Mouse (Mus musculus): ENCODE results near the gene Nek7. TPM values are rescaled to one million over a fixed set of nuclear protein-coding genes. Genes with fewer than 3 reads are reported as not detected.

Nek7 gene
- polyA plus RNA-seq, 1 experiment from 2014 or later: 20.6 TPM

- H3K27ac ChIP-seq: no peak overlapping the region
- no peaks in the 10 kb centered on the region for H3K9me3 ChIP-seq
- DNase-seq (ENCODE audit: extremely low spot score, low spot score): no peak
- no peaks in the 10 kb centered on the region for H3K36me3 ChIP-seq (replicated peaks)
- H3K4me3 ChIP-seq: no peak overlapping the region
- 93% methylated on average over 3 of the region's 3 CpGs for WGBS
- peaks cover 21% of the 10 kb centered on the region for H3K4me1 ChIP-seq
- H3K27me3 ChIP-seq (ENCODE audit: poor library complexity, severe bottlenecking): no peaks in the 10 kb centered on the region
These were observed 2.5 kb upstream of the Nek7 start for GRCm38 (mm10) chr1:138622431-138622830.

- peak overlapping the region; percentile 97 for H3K27ac ChIP-seq
- DNase-seq (ENCODE audit: extremely low spot score, low spot score): peak; percentile 96
These were observed 598 bp downstream of the Nek7 start for GRCm38 (mm10) chr1:138619114-138619971.

GRCm38 (mm10) chr1:138618012-138618354 lies 2.0 kb downstream of the Nek7 start:
- WGBS: under 1% methylated on average over 11 of the region's 11 CpGs
- Histone ChIP-seq H3K4me1 (peaks cover 32% of the 10 kb centered on the region), H3K36me3 (replicated peaks) (no peaks in the 10 kb centered on the region), H3K9me3 (no peaks in the 10 kb centered on the region), H3K27me3 (ENCODE audit: poor library complexity, severe bottlenecking) (no peaks in the 10 kb centered on the region), H3K4me3 (peak overlapping the region; percentile 94), H3K27ac (peak overlapping the region; percentile 97)
- peak; percentile 83 for DNase-seq (ENCODE audit: extremely low spot score, low spot score)

More at GRCm38 (mm10) chr1:138619114-138619971, 598 bp downstream of the Nek7 start:
- Histone ChIP-seq H3K27me3 (ENCODE audit: poor library complexity, severe bottlenecking) (no peaks in the 10 kb centered on the region), H3K4me1 (peaks cover 32% of the 10 kb centered on the region), H3K36me3 (replicated peaks) (no peaks in the 10 kb centered on the region), H3K9me3 (no peaks in the 10 kb centered on the region), H3K4me3 (peak overlapping the region; percentile 94)
- under 1% methylated on average over 79 of the region's 83 CpGs for WGBS

- 27% methylated on average over 17 of the region's 17 CpGs for WGBS
- H3K27me3 ChIP-seq (ENCODE audit: poor library complexity, severe bottlenecking): no peaks in the 10 kb centered on the region
- H3K27ac ChIP-seq: peak overlapping the region; percentile 97
- H3K9me3 ChIP-seq: no peaks in the 10 kb centered on the region
- peak; percentile 19 for DNase-seq (ENCODE audit: extremely low spot score, low spot score)
- peak overlapping the region; percentile 94 for H3K4me3 ChIP-seq
- H3K4me1 ChIP-seq: peaks cover 32% of the 10 kb centered on the region
- no peaks in the 10 kb centered on the region for H3K36me3 ChIP-seq (replicated peaks)
These were observed 2.5 kb downstream of the Nek7 start for GRCm38 (mm10) chr1:138617279-138618011.

- no peaks in the 10 kb centered on the region for H3K9me3 ChIP-seq
- 75% methylated on average over 3 of the region's 3 CpGs for WGBS
- no peaks in the 10 kb centered on the region for H3K27me3 ChIP-seq (ENCODE audit: poor library complexity, severe bottlenecking)
- no peak for DNase-seq (ENCODE audit: extremely low spot score, low spot score)
- no peak overlapping the region for H3K4me3 ChIP-seq
- H3K4me1 ChIP-seq: peaks cover 28% of the 10 kb centered on the region
- H3K27ac ChIP-seq: no peak overlapping the region
- H3K36me3 ChIP-seq (replicated peaks): no peaks in the 10 kb centered on the region
These were observed 4.6 kb downstream of the Nek7 start for GRCm38 (mm10) chr1:138615388-138615787.

GRCm38 (mm10) chr1:138614552-138615287 lies 5.2 kb downstream of the Nek7 start:
- no peak overlapping the region for H3K27ac ChIP-seq
- H3K36me3 ChIP-seq (replicated peaks): no peaks in the 10 kb centered on the region
- no peak for DNase-seq (ENCODE audit: extremely low spot score, low spot score)
- no peaks in the 10 kb centered on the region for H3K27me3 ChIP-seq (ENCODE audit: poor library complexity, severe bottlenecking)
- no peaks in the 10 kb centered on the region for H3K9me3 ChIP-seq
- H3K4me3 ChIP-seq: no peak overlapping the region
- peaks cover 24% of the 10 kb centered on the region for H3K4me1 ChIP-seq
- WGBS: 67% methylated on average over 6 of the region's 6 CpGs

- Histone ChIP-seq H3K4me1 (peaks cover 9% of the 10 kb centered on the region), H3K36me3 (replicated peaks) (no peaks in the 10 kb centered on the region; the same call in 1 of the 2 replicates), H3K27ac (no peak overlapping the region), H3K4me3 (no peak overlapping the region), H3K9me3 (no peaks in the 10 kb centered on the region), H3K27me3 (ENCODE audit: poor library complexity, severe bottlenecking) (no peaks in the 10 kb centered on the region)
- 91% methylated on average over 1 of the region's 1 CpGs for WGBS
- no peak for DNase-seq (ENCODE audit: extremely low spot score, low spot score)
These were observed 7.8 kb downstream of the Nek7 start for GRCm38 (mm10) chr1:138612177-138612576.

- 96% methylated on average over 12 of the region's 12 CpGs for WGBS
- H3K36me3 ChIP-seq (replicated peaks): peaks cover 3% of the 10 kb centered on the region; the same call in 1 of the 2 replicates
These were observed 10.8 kb downstream of the Nek7 start for GRCm38 (mm10) chr1:138609176-138609575.

GRCm38 (mm10) chr1:138608336-138608735 lies 11.6 kb downstream of the Nek7 start:
- no peaks in the 10 kb centered on the region for H3K27me3 ChIP-seq (ENCODE audit: poor library complexity, severe bottlenecking)
- H3K4me3 ChIP-seq: no peak overlapping the region
- 96% methylated on average over 7 of the region's 7 CpGs for WGBS
- DNase-seq (ENCODE audit: extremely low spot score, low spot score): no peak
- no peaks in the 10 kb centered on the region for H3K9me3 ChIP-seq
- no peaks in the 10 kb centered on the region for H3K4me1 ChIP-seq
- H3K27ac ChIP-seq: no peak overlapping the region
- H3K36me3 ChIP-seq (replicated peaks): peaks cover 3% of the 10 kb centered on the region; the same call in 1 of the 2 replicates

More at GRCm38 (mm10) chr1:138609176-138609575, 10.8 kb downstream of the Nek7 start:
- Histone ChIP-seq H3K4me1 (no peaks in the 10 kb centered on the region), H3K27me3 (ENCODE audit: poor library complexity, severe bottlenecking) (no peaks in the 10 kb centered on the region), H3K27ac (no peak overlapping the region), H3K9me3 (no peaks in the 10 kb centered on the region), H3K4me3 (no peak overlapping the region)
- DNase-seq (ENCODE audit: extremely low spot score, low spot score): no peak

- Histone ChIP-seq H3K27ac (no peak overlapping the region), H3K9me3 (no peaks in the 10 kb centered on the region), H3K27me3 (ENCODE audit: poor library complexity, severe bottlenecking) (no peaks in the 10 kb centered on the region), H3K4me1 (no peaks in the 10 kb centered on the region), H3K4me3 (no peak overlapping the region), H3K36me3 (replicated peaks) (peaks cover 3% of the 10 kb centered on the region; the same call in 1 of the 2 replicates)
- no peak for DNase-seq (ENCODE audit: extremely low spot score, low spot score)
- 92% methylated on average over 7 of the region's 7 CpGs for WGBS
These were observed 12.1 kb downstream of the Nek7 start for GRCm38 (mm10) chr1:138607862-138608261.

- DNase-seq (ENCODE audit: extremely low spot score, low spot score): no peak
- Histone ChIP-seq H3K27ac (no peak overlapping the region), H3K4me3 (no peak overlapping the region), H3K4me1 (no peaks in the 10 kb centered on the region), H3K9me3 (no peaks in the 10 kb centered on the region), H3K36me3 (replicated peaks) (peaks cover 3% of the 10 kb centered on the region; the same call in 1 of the 2 replicates), H3K27me3 (ENCODE audit: poor library complexity, severe bottlenecking) (no peaks in the 10 kb centered on the region)
- WGBS: 90% methylated on average over 8 of the region's 8 CpGs
These were observed 13.2 kb downstream of the Nek7 start for GRCm38 (mm10) chr1:138606771-138607170.

GRCm38 (mm10) chr1:138604736-138605135 lies 15.2 kb downstream of the Nek7 start:
- Histone ChIP-seq H3K9me3 (no peaks in the 10 kb centered on the region), H3K27ac (no peak overlapping the region), H3K27me3 (ENCODE audit: poor library complexity, severe bottlenecking) (no peaks in the 10 kb centered on the region), H3K36me3 (replicated peaks) (peaks cover 3% of the 10 kb centered on the region; the same call in 1 of the 2 replicates), H3K4me1 (peaks cover under 1% of the 10 kb centered on the region; the same call in 1 of the 2 replicates), H3K4me3 (no peak overlapping the region)
- 87% methylated on average over 2 of the region's 2 CpGs for WGBS
- no peak for DNase-seq (ENCODE audit: extremely low spot score, low spot score)

Measured in forebrain, embryonic 10.5 days (tissue).